Mouse (Mus musculus) T-helper 17 cell (primary cell): ENCODE results near the gene Dhh.

ENCODE experiments used
- in situ Hi-C, 2 experiments: fragments of 300-600 bp; cut with MboI, MseI; formaldehyde crosslinking; loops; 1 replicate in 1 of 2; 2 replicates in 1 of 2; pipeline ENCODE4 v1.15.1; 2025; ENCODE audit warnings: high pct_unique_total_duplicates in 2 of 2

Dhh gene

GRCm38 (mm10) chr15:98880978-98881655 lies 17.2 kb downstream of the Dhh start:
- in situ Hi-C loops: loop anchor here in 1 of 2 experiments (5.0 kb wide), 1 partner anchor 51 kb away; the partner anchor contains the start of gene Tuba1b

- in situ Hi-C loops: no loop called here
Measured at GRCm38 (mm10) chr15:98877331-98877730, 21.0 kb downstream of the Dhh start.

- in situ Hi-C loops: no loop called here
Measured at GRCm38 (mm10) chr15:98871916-98872888, 26.1 kb downstream of the Dhh start.

- in situ Hi-C loops: no loop called here
Measured at GRCm38 (mm10) chr15:98871070-98871915, 27.0 kb downstream of the Dhh start, which contains the start of gene Kmt2d. Gene Kmt2d, minus strand, starts transcription at chr15:98871204.

GRCm38 (mm10) chr15:98870179-98871069 lies 27.9 kb downstream of the Dhh start:
- in situ Hi-C loops: no loop called here

GRCm38 (mm10) chr15:98869342-98870178 lies 28.8 kb downstream of the Dhh start:
- in situ Hi-C loops: loop anchor here in 1 of 2 experiments (5.0 kb wide), 1 partner anchor 37 kb away; the partner anchor contains the start of gene Prkag1

- in situ Hi-C loops: loop anchor here in 1 of 2 experiments (5.0 kb wide), 1 partner anchor 36 kb away; the partner anchor contains the start of gene Prkag1
Measured at GRCm38 (mm10) chr15:98868346-98869063, 29.8 kb downstream of the Dhh start.

- in situ Hi-C loops: loop anchor here in 1 of 2 experiments (5.0 kb wide), 1 partner anchor 35 kb away; the partner anchor contains the start of gene Prkag1
Measured at GRCm38 (mm10) chr15:98867321-98867720, 31.0 kb downstream of the Dhh start.

- in situ Hi-C loops: loop anchor here in 1 of 2 experiments (5.0 kb wide), 1 partner anchor 34 kb away; the partner anchor contains the start of gene Prkag1
Measured at GRCm38 (mm10) chr15:98866501-98866900, 31.8 kb downstream of the Dhh start.

- in situ Hi-C loops: loop anchor here in 1 of 2 experiments (5.0 kb wide), 1 partner anchor 33 kb away; the partner anchor contains the start of gene Prkag1
Measured at GRCm38 (mm10) chr15:98865771-98866170, 32.6 kb downstream of the Dhh start.

- in situ Hi-C loops: loop anchor here in 1 of 2 experiments (5.0 kb wide), 1 partner anchor 33 kb away; the partner anchor contains the start of gene Prkag1
Measured at GRCm38 (mm10) chr15:98864951-98865350, 33.4 kb downstream of the Dhh start.

- in situ Hi-C loops: no loop called here
Measured at GRCm38 (mm10) chr15:98863451-98863958, 34.8 kb downstream of the Dhh start.

GRCm38 (mm10) chr15:98861701-98862410 lies 36.5 kb downstream of the Dhh start:
- in situ Hi-C loops: no loop called here

- in situ Hi-C loops: no loop called here
Measured at GRCm38 (mm10) chr15:98860921-98861320, 37.4 kb downstream of the Dhh start.

- in situ Hi-C loops: no loop called here
Measured at GRCm38 (mm10) chr15:98859319-98860043, 38.9 kb downstream of the Dhh start.

- in situ Hi-C loops: no loop called here
Measured at GRCm38 (mm10) chr15:98854214-98854613, 44.1 kb downstream of the Dhh start.
